Mouse (Mus musculus) brown adipose tissue, adult 24 weeks (tissue): ENCODE results near the gene Rhobtb1. TPM values are rescaled to one million over a fixed set of nuclear protein-coding genes. Genes with fewer than 3 reads are reported as not detected.

Experiments used
- H3K27ac ChIP-seq: fragments of 200-500 bp; replicated peaks from 2 replicates; pipeline ENCODE4 v1.5.1; 2012; ENCODE audit warnings: low read depth, mild to moderate bottlenecking, low read length
- H3K4me1 ChIP-seq: fragments of 200-500 bp; 2 replicates; pipeline ENCODE4 v1.6.1; 2012; ENCODE audit warnings: low read length, mixed read lengths; ENCODE audit not compliant: control insufficient read depth, insufficient read depth, insufficient read length
- H3K4me3 ChIP-seq: fragments of 200-500 bp; 2 replicates; pipeline ENCODE4 v1.5.1; 2012; ENCODE audit warnings: low read depth, mild to moderate bottlenecking, low read length, moderate library complexity; ENCODE audit not compliant: insufficient read depth
- polyA plus RNA-seq: library from polyadenylated mRNA; stranded (reverse); fragments of >200 nt; gene quantifications from 2 replicates; pipeline ENCODE4 v1.2.4, GENCODE M21; 2012; ENCODE audit not compliant: missing spikeins, insufficient read depth, insufficient read length

The Rhobtb1 gene
- polyA plus RNA-seq, 1 experiment: 4.8 TPM

- peaks cover 34% of the 10 kb centered on the region for H3K4me1 ChIP-seq
- H3K27ac ChIP-seq: no peak overlapping the region
- H3K4me3 ChIP-seq: no peak overlapping the region
Observed at GRCm38 (mm10) chr10:69255594-69255993, 104.4 kb downstream of the Rhobtb1 start.

GRCm38 (mm10) chr10:69257592-69258133 is 106.4 kb downstream of the Rhobtb1 start:
- H3K27ac ChIP-seq: peak overlapping the region; percentile 98
- no peak overlapping the region for H3K4me3 ChIP-seq
- peaks cover 30% of the 10 kb centered on the region for H3K4me1 ChIP-seq

GRCm38 (mm10) chr10:69258588-69258987 is 107.4 kb downstream of the Rhobtb1 start:
- H3K27ac ChIP-seq: peak overlapping the region; percentile 98
- H3K4me1 ChIP-seq: peaks cover 25% of the 10 kb centered on the region
- no peak overlapping the region for H3K4me3 ChIP-seq

- Histone ChIP-seq H3K4me3 (no peak overlapping the region), H3K4me1 (peaks cover 21% of the 10 kb centered on the region), H3K27ac (peak overlapping the region; percentile 98)
Observed at GRCm38 (mm10) chr10:69259161-69259560, 107.9 kb downstream of the Rhobtb1 start.

GRCm38 (mm10) chr10:69259929-69260328 is 108.7 kb downstream of the Rhobtb1 start:
- Histone ChIP-seq H3K4me3 (no peak overlapping the region), H3K27ac (peak overlapping the region; percentile 98), H3K4me1 (peaks cover 19% of the 10 kb centered on the region)

- Histone ChIP-seq H3K4me3 (no peak overlapping the region), H3K4me1 (peaks cover 17% of the 10 kb centered on the region), H3K27ac (peak overlapping the region; percentile 15; the same call in 1 of the 2 replicates)
Observed at GRCm38 (mm10) chr10:69262918-69263822, 111.9 kb downstream of the Rhobtb1 start.

- no peak overlapping the region for H3K27ac ChIP-seq
- H3K4me1 ChIP-seq: peaks cover 20% of the 10 kb centered on the region
Observed at GRCm38 (mm10) chr10:69263906-69264305, 112.7 kb downstream of the Rhobtb1 start.

GRCm38 (mm10) chr10:69265421-69265820 is 114.2 kb downstream of the Rhobtb1 start:
- peaks cover 8% of the 10 kb centered on the region; the same call in 1 of the 2 replicates for H3K4me1 ChIP-seq
- no peak overlapping the region for H3K27ac ChIP-seq
- H3K4me3 ChIP-seq: no peak overlapping the region

More at GRCm38 (mm10) chr10:69263906-69264305, 112.7 kb downstream of the Rhobtb1 start:
- no peak overlapping the region for H3K4me3 ChIP-seq

- Histone ChIP-seq H3K4me3 (no peak overlapping the region), H3K4me1 (peaks cover 7% of the 10 kb centered on the region; the same call in 1 of the 2 replicates)
Observed at GRCm38 (mm10) chr10:69268061-69268643, 116.9 kb downstream of the Rhobtb1 start.

GRCm38 (mm10) chr10:69271436-69271835 is 120.2 kb downstream of the Rhobtb1 start:
- H3K27ac ChIP-seq: no peak overlapping the region
- H3K4me3 ChIP-seq: no peak overlapping the region
- H3K4me1 ChIP-seq: peaks cover 13% of the 10 kb centered on the region; the same call in 1 of the 2 replicates

More at GRCm38 (mm10) chr10:69268061-69268643, 116.9 kb downstream of the Rhobtb1 start:
- H3K27ac ChIP-seq: peak overlapping the region; percentile 48

- Histone ChIP-seq H3K4me3 (no peak overlapping the region), H3K4me1 (peaks cover 6% of the 10 kb centered on the region; the same call in 1 of the 2 replicates), H3K27ac (no peak overlapping the region)
Observed at GRCm38 (mm10) chr10:69274275-69274674, 123.0 kb downstream of the Rhobtb1 start.

GRCm38 (mm10) chr10:69274705-69275104 is 123.5 kb downstream of the Rhobtb1 start:
- no peak overlapping the region for H3K4me3 ChIP-seq

GRCm38 (mm10) chr10:69275811-69276775 is 124.9 kb downstream of the Rhobtb1 start:
- H3K4me3 ChIP-seq: no peak overlapping the region
- H3K27ac ChIP-seq: peak overlapping the region; percentile 46
- peaks cover 6% of the 10 kb centered on the region; the same call in 1 of the 2 replicates for H3K4me1 ChIP-seq

More at GRCm38 (mm10) chr10:69274705-69275104, 123.5 kb downstream of the Rhobtb1 start:
- H3K27ac ChIP-seq: no peak overlapping the region
- H3K4me1 ChIP-seq: peaks cover 6% of the 10 kb centered on the region; the same call in 1 of the 2 replicates

GRCm38 (mm10) chr10:69276920-69277435 is 125.7 kb downstream of the Rhobtb1 start:
- H3K4me3 ChIP-seq: no peak overlapping the region
- H3K4me1 ChIP-seq: peaks cover 6% of the 10 kb centered on the region; the same call in 1 of the 2 replicates
- no peak overlapping the region for H3K27ac ChIP-seq
